Mouse (Mus musculus) adrenal gland, adult 18-20 months (tissue): Measurements from ENCODE around the gene Dnajc7. TPM values are rescaled to one million over a fixed set of nuclear protein-coding genes. Genes with fewer than 3 reads are reported as not detected.
"Not testable (repeated sequence)": the region's sequence is repeated elsewhere in the genome, so short reads cannot be mapped to it uniquely, and the experiment has no call there.

Experiments
- DNase-seq, 2 experiments: peaks; one replicate each; pipeline ENCODE4 v3.0.0; 2021 to 2022; ENCODE audit warnings: low spot score in 2 of 2
- total RNA-seq, 2 experiments: library from RNA; stranded (reverse); gene quantifications; 1 replicate in 1 of 2; 2 replicates in 1 of 2; pipeline ENCODE4 v1.2.3; 2021

Gene Dnajc7
- total RNA-seq, 2 experiments from 2014 or later = 210 to 238 TPM

GRCm38 (mm10) chr11:100582836-100583235 lies 37.1 kb downstream of the Dnajc7 start:
- DNase-seq = no peak

GRCm38 (mm10) chr11:100582413-100582812 lies 37.6 kb downstream of the Dnajc7 start:
- not testable (repeated sequence) for DNase-seq

- DNase-seq = no peak
These were observed 38.2 kb downstream of the Dnajc7 start for GRCm38 (mm10) chr11:100581756-100582155.

- DNase-seq = no peak
These were observed 39.7 kb downstream of the Dnajc7 start for GRCm38 (mm10) chr11:100580275-100580674.

- no peak for DNase-seq
These were observed 40.7 kb downstream of the Dnajc7 start for GRCm38 (mm10) chr11:100579116-100579799.

GRCm38 (mm10) chr11:100577852-100578599 lies 41.9 kb downstream of the Dnajc7 start:
- no peak for DNase-seq

GRCm38 (mm10) chr11:100576256-100576655 lies 43.7 kb downstream of the Dnajc7 start:
- no peak for DNase-seq

- DNase-seq = no peak
These were observed 44.5 kb downstream of the Dnajc7 start for GRCm38 (mm10) chr11:100575484-100575855.

GRCm38 (mm10) chr11:100574708-100575483 lies 45.1 kb downstream of the Dnajc7 start, which contains the start of gene Cnp:
Gene Cnp, plus strand, starts transcription at chr11:100574904.
- peak; percentile 84 to 86 for DNase-seq

- DNase-seq = no peak
These were observed 45.8 kb downstream of the Dnajc7 start for GRCm38 (mm10) chr11:100574188-100574587.

GRCm38 (mm10) chr11:100571202-100571567 lies 48.8 kb downstream of the Dnajc7 start:
- DNase-seq = no peak

GRCm38 (mm10) chr11:100570430-100571201 lies 49.4 kb downstream of the Dnajc7 start:
- DNase-seq = peak; percentile 69 to 79

GRCm38 (mm10) chr11:100569789-100570188 lies 50.2 kb downstream of the Dnajc7 start:
- DNase-seq = peak in 1 of 2 experiments; percentile 46

- no peak for DNase-seq
These were observed 51.3 kb downstream of the Dnajc7 start for GRCm38 (mm10) chr11:100568692-100569091.

GRCm38 (mm10) chr11:100567815-100568245 lies 52.1 kb downstream of the Dnajc7 start:
- DNase-seq = no peak

GRCm38 (mm10) chr11:100567229-100567628 lies 52.7 kb downstream of the Dnajc7 start:
- no peak for DNase-seq

- DNase-seq = no peak
These were observed 55.3 kb downstream of the Dnajc7 start for GRCm38 (mm10) chr11:100564703-100565102.

GRCm38 (mm10) chr11:100564297-100564696 lies 55.7 kb downstream of the Dnajc7 start:
- DNase-seq = no peak

GRCm38 (mm10) chr11:100561748-100562147 lies 58.2 kb downstream of the Dnajc7 start:
- no peak for DNase-seq

- DNase-seq = no peak
These were observed 60.5 kb downstream of the Dnajc7 start for GRCm38 (mm10) chr11:100559476-100559875.

GRCm38 (mm10) chr11:100557563-100557962 lies 62.4 kb downstream of the Dnajc7 start:
- DNase-seq = no peak
